Mouse (Mus musculus) spleen, postnatal 10 days (tissue): ENCODE data around the gene Irf2.

Experiments used
- DNase-seq, 2 experiments: peaks; one replicate each; pipeline ENCODE4 v3.0.0; 2021 to 2022; ENCODE audit warnings: low spot score in 2 of 2

The Irf2 gene

GRCm38 (mm10) chr8:46757613-46758012, 18.1 kb downstream of the Irf2 start:
- no peak for DNase-seq

DNA sequence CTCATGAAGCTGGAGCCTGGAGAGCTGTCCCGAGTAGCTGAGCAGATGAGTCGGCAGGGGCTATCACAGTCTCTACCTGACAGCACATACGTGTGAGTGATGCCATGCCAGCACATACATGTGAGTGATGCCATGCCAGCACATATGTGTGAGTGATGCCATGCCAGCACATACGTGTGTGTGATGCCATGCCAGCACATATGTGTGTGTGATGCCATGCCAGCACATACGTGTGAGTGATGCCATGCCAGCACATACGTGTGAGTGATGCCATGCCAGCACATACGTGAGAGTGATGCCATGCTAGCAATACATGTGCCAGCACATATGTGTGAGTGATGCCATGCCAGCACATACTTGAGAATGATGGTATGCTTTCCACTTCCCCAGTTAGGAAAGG, 18.6 kb downstream of the Irf2 start:
- DNase-seq: no peak

DNA sequence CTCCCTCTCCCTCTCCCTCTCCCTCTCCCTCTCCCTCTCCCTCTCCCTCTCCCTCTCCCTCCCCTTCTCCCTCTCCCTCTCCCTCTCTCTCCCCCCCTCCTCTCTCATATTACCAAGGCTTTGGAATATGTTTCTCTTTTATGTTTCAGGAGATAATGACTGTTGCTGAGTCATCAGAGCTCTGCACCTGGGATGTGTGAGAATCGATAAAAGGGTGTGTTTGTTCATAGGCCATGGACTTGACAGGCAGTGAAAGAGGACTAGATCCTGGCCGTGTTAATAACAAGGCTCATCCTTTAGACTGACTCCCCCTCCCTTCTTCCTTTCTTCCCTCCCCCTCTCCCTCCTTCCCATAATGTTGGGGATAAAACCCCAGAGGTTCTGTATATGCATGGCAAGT, 19.1 kb downstream of the Irf2 start:
- no peak for DNase-seq

- no peak for DNase-seq
These were observed 20.0 kb downstream of the Irf2 start for GRCm38 (mm10) chr8:46759562-46759961.

DNA sequence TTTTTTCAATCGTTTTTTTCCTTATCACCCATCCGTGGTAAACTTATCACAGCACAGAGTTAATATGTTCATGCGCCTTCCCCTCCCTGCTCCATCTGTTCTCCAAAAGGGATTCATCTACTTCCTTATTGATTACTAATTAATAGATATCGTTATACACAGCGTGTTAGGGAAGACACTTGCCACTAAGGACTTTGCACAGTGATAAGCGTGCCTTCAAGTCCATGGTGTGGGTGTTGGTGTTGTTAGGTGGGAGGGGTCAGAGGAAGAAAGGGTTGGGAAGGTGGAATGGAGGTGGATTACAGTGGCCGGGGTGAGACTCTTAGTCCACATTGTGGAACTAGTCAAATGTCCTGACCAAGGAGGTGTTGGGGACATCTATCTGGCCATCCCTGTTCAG, 21.2 kb downstream of the Irf2 start:
- no peak for DNase-seq

GRCm38 (mm10) chr8:46761454-46761853, 21.9 kb downstream of the Irf2 start:
- DNase-seq: no peak

DNA sequence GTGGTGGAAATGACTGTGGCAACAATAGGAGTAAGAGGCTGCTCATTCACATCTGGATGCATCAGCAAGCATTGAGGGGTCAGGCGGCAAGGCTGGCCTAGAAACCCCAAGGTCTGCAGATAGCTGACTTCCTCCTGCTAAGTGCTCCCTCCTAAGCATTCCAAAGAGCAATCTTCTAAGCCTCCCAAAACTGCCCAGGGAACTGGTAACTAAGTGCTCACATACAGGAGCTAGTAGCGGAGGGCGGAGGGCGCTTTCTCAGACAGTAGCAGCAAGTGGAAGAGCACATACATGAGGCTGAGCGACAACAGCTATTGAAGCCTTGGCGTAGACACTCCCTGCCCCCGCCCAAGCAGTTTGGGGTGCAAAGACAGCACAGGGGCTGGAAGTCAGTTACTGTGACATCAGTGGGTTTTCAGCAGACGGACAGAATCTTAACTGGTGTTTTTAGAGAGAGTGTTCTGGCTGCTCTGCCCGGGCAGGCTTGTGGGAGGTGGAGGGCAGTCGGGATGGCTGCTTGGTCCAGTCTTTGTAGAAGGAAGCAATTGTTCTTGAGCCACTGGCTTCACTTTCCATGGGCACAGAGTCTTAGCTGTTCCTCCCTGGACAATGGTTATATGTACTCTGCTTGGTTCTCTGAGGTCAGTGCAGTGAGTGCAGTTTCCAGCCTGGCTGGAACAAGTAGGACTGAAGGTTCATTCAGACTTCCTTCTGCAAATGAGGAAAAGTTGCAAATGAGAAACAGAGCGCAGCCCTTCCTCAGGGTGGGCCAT, 30.1 kb downstream of the Irf2 start:
- no peak for DNase-seq

DNA sequence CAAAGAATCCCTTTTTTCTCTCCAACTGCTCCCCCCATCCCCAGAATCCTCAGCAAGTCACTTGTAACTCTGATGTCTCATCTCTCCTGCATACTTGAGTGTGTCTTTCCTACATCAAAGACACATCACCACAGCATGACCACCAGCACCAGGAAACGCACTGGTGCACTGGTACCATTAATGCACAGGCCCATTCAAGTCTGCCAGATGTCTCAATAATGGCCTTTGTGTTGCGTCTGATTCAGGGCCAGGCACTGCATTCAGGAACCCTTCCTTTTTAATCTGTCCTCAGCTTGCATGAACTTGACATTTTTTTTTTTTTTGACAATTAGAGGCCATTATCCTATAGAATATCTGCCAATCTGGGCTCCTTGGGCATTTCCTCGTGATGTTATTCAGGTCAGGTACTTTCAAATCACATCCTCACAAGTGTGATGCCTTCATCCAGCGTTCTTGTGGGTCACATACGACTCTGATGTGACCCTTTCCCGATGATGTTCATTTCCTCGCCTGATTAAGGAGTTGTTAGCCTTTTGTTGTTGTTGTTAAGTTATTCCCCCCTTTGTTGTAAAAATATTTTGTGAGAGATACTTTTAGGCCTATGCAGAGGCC, 31.5 kb downstream of the Irf2 start:
- no peak for DNase-seq

GRCm38 (mm10) chr8:46772801-46773200, 33.3 kb downstream of the Irf2 start:
- DNase-seq: no peak

DNA sequence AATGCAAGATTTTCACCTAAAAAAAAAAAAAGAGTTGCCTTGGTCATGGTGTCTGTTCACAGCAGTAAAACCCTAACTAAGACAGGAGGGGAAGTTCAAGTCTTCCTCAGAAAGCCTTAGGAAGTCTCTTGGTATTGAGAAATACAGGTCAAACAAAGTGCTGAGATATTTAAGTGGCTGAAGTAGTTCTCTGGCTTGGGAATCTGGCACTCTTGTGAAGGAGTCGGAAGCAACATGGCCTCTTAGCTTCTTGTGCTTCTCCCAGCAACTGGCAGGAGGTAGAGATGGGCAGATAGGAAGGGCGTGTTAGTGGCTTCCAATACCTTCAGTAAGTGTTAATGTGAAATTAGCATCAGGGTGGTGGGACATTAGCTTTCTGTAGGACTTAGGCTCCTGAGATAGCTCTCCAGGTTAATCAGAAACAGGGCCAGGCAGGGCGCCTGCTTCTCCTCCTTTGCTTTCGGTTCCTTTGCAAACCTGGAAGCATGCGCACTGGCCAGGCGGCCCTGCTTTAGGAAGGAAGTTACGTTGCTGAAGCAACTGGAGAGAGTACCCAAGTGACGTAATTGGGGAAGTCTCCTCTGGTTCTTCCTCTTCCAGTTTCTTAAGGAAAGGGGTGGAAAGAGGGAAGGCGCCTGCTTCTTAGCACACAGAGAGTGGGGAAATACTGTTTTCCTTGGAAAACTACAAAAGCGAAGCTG, 38.4 kb downstream of the Irf2 start:
- DNase-seq: peak in 1 of 2 experiments; percentile 44

GRCm38 (mm10) chr8:46781067-46781657, 41.6 kb downstream of the Irf2 start:
- no peak for DNase-seq

- DNase-seq: no peak
These were observed 42.7 kb downstream of the Irf2 start for GRCm38 (mm10) chr8:46782254-46782653.

DNA sequence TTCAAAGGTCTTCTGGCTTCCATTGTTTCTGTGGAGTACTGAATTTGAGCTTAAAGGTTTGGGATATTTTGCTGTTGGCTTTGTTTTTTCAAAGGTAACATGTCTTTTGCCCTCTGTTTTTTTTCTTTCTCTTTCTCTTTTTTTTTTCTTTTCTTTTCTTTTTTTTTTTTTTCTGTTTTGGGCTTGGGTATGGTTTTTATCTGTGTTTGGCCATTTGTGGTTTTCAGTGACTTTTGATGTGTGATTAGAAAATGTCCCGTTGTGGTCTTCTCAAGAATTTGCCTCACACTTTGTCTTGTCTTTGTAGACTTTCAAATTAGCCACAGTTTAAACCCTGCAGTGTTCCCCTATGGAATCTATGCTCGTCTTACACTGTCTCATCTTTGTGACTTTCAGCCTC, 45.5 kb downstream of the Irf2 start:
- DNase-seq: no peak

DNA sequence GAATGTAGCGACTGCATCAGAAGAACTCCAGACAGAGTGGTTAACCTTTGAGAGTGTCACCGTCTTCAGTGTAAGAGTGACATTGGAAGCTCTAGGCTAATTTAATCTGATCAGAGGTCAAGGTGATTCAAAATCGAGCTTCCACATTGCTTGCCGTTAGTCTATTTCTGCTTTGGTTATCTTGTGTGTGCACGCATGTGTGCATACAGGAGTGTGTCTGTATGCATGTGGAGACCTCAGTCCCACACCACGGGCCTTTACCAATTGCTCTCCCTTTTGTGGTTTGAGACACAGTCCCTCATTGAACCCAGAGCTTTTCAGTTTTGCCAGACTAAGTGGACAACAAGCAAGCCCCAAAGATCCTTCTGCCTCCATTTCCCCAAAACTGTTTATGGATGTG, 46.4 kb downstream of the Irf2 start:
- DNase-seq: no peak

GRCm38 (mm10) chr8:46789091-46789881, 49.8 kb downstream of the Irf2 start:
- DNase-seq: no peak

DNA sequence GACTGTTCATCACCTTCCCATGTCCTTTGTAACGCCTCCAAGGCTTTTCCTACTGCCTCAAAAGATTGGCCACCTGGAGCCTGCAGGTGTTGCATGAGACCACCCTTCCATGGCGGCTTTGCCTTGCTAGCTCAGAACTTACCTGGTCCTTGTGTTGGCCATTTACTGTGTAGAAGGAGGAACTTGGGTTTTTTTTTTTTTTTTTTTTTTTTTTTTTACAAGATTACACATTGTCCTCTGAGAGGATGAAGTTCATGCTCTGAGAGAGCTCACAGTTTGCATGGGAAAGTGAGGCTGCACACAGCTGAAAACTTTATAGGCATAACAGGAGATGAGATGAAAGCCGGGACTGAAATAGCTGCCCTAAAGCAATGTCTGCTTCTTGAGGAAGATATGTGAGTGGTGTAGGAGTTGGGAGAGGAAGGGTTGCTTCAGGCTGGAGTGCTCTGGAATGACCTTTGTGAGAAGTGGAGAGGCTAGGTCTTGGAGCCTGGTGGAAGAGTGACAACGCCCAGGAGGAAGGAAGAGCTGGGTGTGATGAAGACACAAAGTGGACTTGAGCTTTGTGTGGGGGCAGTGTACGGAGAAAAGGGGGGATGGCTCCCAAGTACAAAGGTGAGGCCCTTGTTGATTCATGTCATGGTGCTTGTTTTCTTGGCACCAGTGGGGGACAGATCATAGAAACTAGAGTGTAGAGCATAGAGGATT, 52.3 kb downstream of the Irf2 start:
- DNase-seq: no peak

DNA sequence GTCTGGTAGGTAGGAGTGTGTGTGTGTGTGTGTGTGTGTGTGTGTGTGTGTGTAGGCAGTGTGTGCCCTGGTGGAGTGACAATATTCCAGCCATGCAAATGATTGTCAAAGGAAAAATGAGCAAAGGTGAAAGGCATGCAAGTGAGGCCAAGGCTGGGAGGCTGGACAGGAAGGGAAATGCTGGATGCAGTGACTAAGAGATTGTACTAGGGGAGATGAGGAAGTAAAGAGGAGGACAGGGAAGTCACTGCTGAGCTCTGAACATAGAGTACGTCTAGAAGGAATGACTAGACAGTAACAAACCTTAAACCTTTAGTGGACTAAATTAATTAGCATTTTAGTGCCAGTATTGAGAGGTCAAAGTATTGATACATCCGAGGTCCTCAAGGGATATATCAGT, 53.1 kb downstream of the Irf2 start:
- no peak for DNase-seq

DNA sequence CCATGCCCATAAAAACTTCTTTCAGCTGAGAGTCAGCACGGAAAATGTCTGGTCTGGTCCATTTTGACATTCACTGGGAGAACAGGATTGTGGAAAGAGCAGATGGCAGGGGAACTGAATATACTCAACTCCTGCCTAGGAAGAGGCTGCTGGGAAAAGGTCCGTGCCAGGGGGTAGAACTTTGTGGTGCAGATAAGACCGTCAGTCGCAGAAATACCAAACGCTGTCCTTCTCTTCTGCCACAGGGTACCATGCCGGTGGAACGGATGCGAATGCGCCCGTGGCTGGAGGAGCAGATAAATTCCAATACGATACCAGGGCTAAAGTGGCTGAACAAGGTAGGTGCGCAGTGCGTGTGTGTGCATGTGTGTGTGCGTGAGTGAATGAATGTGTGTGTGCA, 53.7 kb downstream of the Irf2 start:
- no peak for DNase-seq

GRCm38 (mm10) chr8:46794317-46794716, 54.8 kb downstream of the Irf2 start:
- DNase-seq: no peak

DNA sequence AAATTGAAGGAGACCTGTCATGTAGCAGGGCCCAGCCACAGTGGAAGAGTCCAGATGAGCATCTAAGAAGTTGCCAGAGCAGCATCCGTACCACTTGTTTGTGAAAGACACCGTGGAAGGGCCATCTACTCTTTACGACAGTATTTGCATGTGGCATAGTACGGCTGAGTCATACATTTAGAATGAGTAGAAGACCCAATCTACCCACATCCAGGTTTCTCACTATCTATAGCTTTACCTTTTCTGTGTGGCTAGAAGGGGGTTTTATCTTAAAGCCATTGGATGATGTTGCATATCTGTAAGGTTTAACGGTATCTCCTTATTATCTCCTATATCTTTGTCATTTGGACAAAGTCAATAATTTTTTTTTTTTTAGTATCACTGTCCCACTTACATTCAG, 59.7 kb downstream of the Irf2 start:
- no peak for DNase-seq

DNA sequence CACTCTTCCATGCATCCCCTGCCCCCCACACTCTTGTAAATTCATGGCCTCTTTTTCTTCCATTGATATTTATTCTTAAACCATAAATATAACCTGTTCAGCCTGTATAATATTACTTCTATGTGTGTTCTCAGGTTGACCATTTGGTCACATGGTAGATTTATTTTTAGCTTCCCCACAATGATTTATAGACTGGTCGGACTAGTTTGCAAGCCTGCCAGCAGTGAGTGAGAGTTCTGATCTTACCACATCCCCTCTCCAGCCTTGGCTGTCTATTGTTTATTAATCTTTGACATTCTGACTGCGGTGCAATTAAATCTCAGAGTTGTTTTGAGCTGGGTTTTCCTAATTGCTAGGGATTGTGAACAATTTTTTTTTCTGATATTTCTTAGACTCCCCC, 60.2 kb downstream of the Irf2 start:
- no peak for DNase-seq
